Mouse (Mus musculus) right cerebral cortex, adult 2 months (tissue): ENCODE measurements around the gene Prl7d1.
"Not testable (repeated sequence)": the region's sequence is repeated elsewhere in the genome, so short reads cannot be mapped to it uniquely, and the experiment has no call there.

Experiments
- DNase-seq, 2 experiments: peaks; one replicate each; pipeline ENCODE4 v3.0.0; 2021 to 2022; ENCODE audit warnings: low spot score in 2 of 2

Gene Prl7d1

GRCm38 (mm10) chr13:27716636-27717035, at the start of gene Prl7d1:
Gene Prl7d1, minus strand, starts transcription at chr13:27716736.
- no peak for DNase-seq

GRCm38 (mm10) chr13:27734512-27735186, 18.1 kb upstream of the Prl7d1 start:
- no peak for DNase-seq

GRCm38 (mm10) chr13:27730286-27730959, 13.9 kb upstream of the Prl7d1 start:
- not testable (repeated sequence) for DNase-seq

GRCm38 (mm10) chr13:27725057-27725456, 8.5 kb upstream of the Prl7d1 start:
- not testable (repeated sequence) for DNase-seq

- DNase-seq: no peak
These were observed 10.0 kb downstream of the Prl7d1 start for GRCm38 (mm10) chr13:27706521-27706920.

GRCm38 (mm10) chr13:27667936-27668335, 48.6 kb downstream of the Prl7d1 start, which contains the start of gene Prl7a2:
Gene Prl7a2, minus strand, starts transcription at chr13:27668036.
- no peak for DNase-seq

GRCm38 (mm10) chr13:27660747-27661146, 55.8 kb downstream of the Prl7d1 start:
- DNase-seq: no peak
